ENCODE assay signal across 8 mouse cellular contexts in genomic region chr10:76664156-76665115, GRCm38 (mm10). TPM values are rescaled to one million over a fixed set of nuclear protein-coding genes. Genes with fewer than 3 reads are reported as not detected.
DNase-seq lines count a peak whose midpoint lies in the region; ATAC-seq and TF ChIP-seq lines count a peak whose summit lies in the region.

No protein-coding gene starts in this region.

- 72% methylated on average over 20 of the region's 20 CpGs for WGBS in heart, embryonic 11.5 days (ENCODE audit: insufficient replicate concordance)
- WGBS in embryonic facial prominence, embryonic 14.5 days: 68% methylated on average over 20 of the region's 20 CpGs
- 68% methylated on average over 20 of the region's 20 CpGs for WGBS in intestine, postnatal 0 days
- 82% methylated on average over 20 of the region's 20 CpGs for WGBS in midbrain, embryonic 14.5 days

- no peaks in the 10 kb centered on the region for H3K36me3 ChIP-seq in heart, embryonic 11.5 days (ENCODE audit: control insufficient read depth, insufficient read depth, low read length)
- H3K36me3 ChIP-seq in embryonic facial prominence, embryonic 14.5 days (ENCODE audit: control insufficient read depth, insufficient read depth, low read length): no peaks in the 10 kb centered on the region
- no peaks in the 10 kb centered on the region for H3K36me3 ChIP-seq in intestine, postnatal 0 days (ENCODE audit: control insufficient read depth, insufficient read depth)
- no peaks in the 10 kb centered on the region for H3K36me3 ChIP-seq in midbrain, embryonic 14.5 days (ENCODE audit: control insufficient read depth, insufficient read depth, low read length)

- H3K4me2 ChIP-seq in heart, embryonic 11.5 days: no peak overlapping the region
- no peak overlapping the region for H3K4me2 ChIP-seq in embryonic facial prominence, embryonic 14.5 days (ENCODE audit: low read depth, low read length)
- no peak overlapping the region for H3K4me2 ChIP-seq in intestine, postnatal 0 days (replicated peaks; ENCODE audit: low read depth)
- H3K4me2 ChIP-seq in midbrain, embryonic 14.5 days (ENCODE audit: low read length): no peak overlapping the region

- H3K4me3 ChIP-seq in heart, embryonic 11.5 days (ENCODE audit: low read depth, low read length): no peak overlapping the region
- no peak overlapping the region for H3K4me3 ChIP-seq in embryonic facial prominence, embryonic 14.5 days (ENCODE audit: low read depth, low read length)
- no peak overlapping the region for H3K4me3 ChIP-seq in intestine, postnatal 0 days (ENCODE audit: low read depth, low read length)
- no peak overlapping the region for H3K4me3 ChIP-seq in midbrain, embryonic 14.5 days (replicated peaks; ENCODE audit: low read depth, low read length)

- peak; percentile 99 for DNase-seq in heart, adult 11 months
- peak; percentile 87 for DNase-seq in embryonic facial prominence, embryonic 14.5 days (ENCODE audit: low spot score)
- DNase-seq in lung, postnatal 36 days: peak; percentile 85
- DNase-seq in right cerebral cortex, adult 18-20 months: no peak
- no peak for DNase-seq in midbrain, embryonic 14.5 days

- no peak overlapping the region; the same call in 1 of the 2 replicates for H3K27ac ChIP-seq in heart, embryonic 11.5 days (ENCODE audit: low read depth, low read length)
- H3K27ac ChIP-seq in embryonic facial prominence, embryonic 14.5 days (replicated peaks; ENCODE audit: low read depth, low read length): peak overlapping the region; percentile 55
- peak overlapping the region; percentile 35; the same call in 1 of the 2 replicates for H3K27ac ChIP-seq in intestine, postnatal 0 days (ENCODE audit: low read depth, low read length)
- no peak overlapping the region for H3K27ac ChIP-seq in midbrain, embryonic 14.5 days (replicated peaks; ENCODE audit: low read depth, low read length)

- H3K9ac ChIP-seq in heart, embryonic 11.5 days (ENCODE audit: low read depth, low read length): no peak overlapping the region
- H3K9ac ChIP-seq in embryonic facial prominence, embryonic 14.5 days (ENCODE audit: low read depth, low read length): no peak overlapping the region
- H3K9ac ChIP-seq in intestine, postnatal 0 days (ENCODE audit: low read depth, low read length): no peak overlapping the region
- H3K9ac ChIP-seq in midbrain, embryonic 14.5 days (replicated peaks; ENCODE audit: low read length): no peak overlapping the region

- no peaks in the 10 kb centered on the region for H3K27me3 ChIP-seq in heart, embryonic 11.5 days (ENCODE audit: control insufficient read depth, insufficient read depth, low read length)
- H3K27me3 ChIP-seq in embryonic facial prominence, embryonic 14.5 days (replicated peaks; ENCODE audit: control insufficient read depth, insufficient read depth, low read length): no peaks in the 10 kb centered on the region
- H3K27me3 ChIP-seq in intestine, postnatal 0 days (replicated peaks; ENCODE audit: control insufficient read depth, insufficient read depth, low read length): no peaks in the 10 kb centered on the region
- no peaks in the 10 kb centered on the region for H3K27me3 ChIP-seq in midbrain, embryonic 14.5 days (ENCODE audit: control insufficient read depth, insufficient read depth, low read length)

- no peaks in the 10 kb centered on the region for H3K4me1 ChIP-seq in heart, embryonic 11.5 days (ENCODE audit: control insufficient read depth, insufficient read depth, low read length)
- H3K4me1 ChIP-seq in embryonic facial prominence, embryonic 14.5 days (ENCODE audit: control insufficient read depth, insufficient read depth, low read length): peaks cover 19% of the 10 kb centered on the region
- no peaks in the 10 kb centered on the region for H3K4me1 ChIP-seq in intestine, postnatal 0 days (replicated peaks; ENCODE audit: control insufficient read depth, insufficient read depth, low read length)
- H3K4me1 ChIP-seq in midbrain, embryonic 14.5 days (ENCODE audit: control insufficient read depth, insufficient read depth, low read length): no peaks in the 10 kb centered on the region

- no peak for TF ChIP-seq CTCF in intestine, postnatal 0 days (IDR thresholded peaks at IDR 0.05; ENCODE audit: low read depth)

- H3K9me3 ChIP-seq in heart, embryonic 11.5 days (replicated peaks; ENCODE audit: control insufficient read depth, low read length): peaks cover 5% of the 10 kb centered on the region; the same call in 1 of the 2 replicates
- peaks cover 22% of the 10 kb centered on the region for H3K9me3 ChIP-seq in embryonic facial prominence, embryonic 14.5 days (ENCODE audit: control insufficient read depth, low read length)
- H3K9me3 ChIP-seq in intestine, postnatal 0 days (ENCODE audit: control insufficient read depth): no peaks in the 10 kb centered on the region
- peaks cover 10% of the 10 kb centered on the region for H3K9me3 ChIP-seq in midbrain, embryonic 14.5 days (ENCODE audit: control insufficient read depth, low read length)

- no peak for ATAC-seq in heart, embryonic 11.5 days (replicated peaks; ENCODE audit: insufficient number of reproducible peaks, low FRiP score, low TSS enrichment)
- ATAC-seq in embryonic facial prominence, embryonic 14.5 days (ENCODE audit: low read depth): peak; percentile 51
- peak; percentile 51 for ATAC-seq in intestine, postnatal 0 days
- no peak for ATAC-seq in granulocyte monocyte progenitor cell, adult 5-6 weeks (replicated peaks; ENCODE audit: poor library complexity, severe bottlenecking)
- ATAC-seq in midbrain, embryonic 14.5 days (ENCODE audit: low FRiP score, low TSS enrichment): no peak

RNA-seq across cellular contexts. Expression of gene Col6a2, which starts 41.0 kb away (rescaled TPM):
- 11.6 and 16.3 TPM in 2 replicates for polyA plus RNA-seq in heart, embryonic 11.5 days (2014; fragmentation: Nextera tagmentation; extraction: Ambion mirVana)
- polyA plus RNA-seq in embryonic facial prominence, embryonic 14.5 days (2014; fragmentation: Nextera tagmentation; extraction: Ambion mirVana): 243 TPM in 2 replicates
- 99.2 and 101 TPM in 2 replicates for polyA plus RNA-seq in intestine, postnatal 0 days (2015; fragmentation: Nextera tagmentation; extraction: Ambion mirVana)
- total RNA-seq in granulocyte monocyte progenitor cell, adult 5-6 weeks (2014; fragmentation: Nextera tagmentation): not detected in 2 replicates
- total RNA-seq in granulocyte monocyte progenitor cell, adult 5-6 weeks (2017): 0.13 TPM in 1 of 2 replicates, not detected in the other
- 1.6 and 11.4 TPM in 2 replicates for polyA plus RNA-seq in midbrain, embryonic 14.5 days (2014; fragmentation: Nextera tagmentation; extraction: Ambion mirVana)

Comparison
In these comparisons a context has a peak if more than half of its experiments do, and no peak if none do; other contexts are left out.
1. DNase-seq: peak in heart, adult 11 months (single experiment), embryonic facial prominence, embryonic 14.5 days (single experiment) and lung, postnatal 36 days (single experiment); none in right cerebral cortex, adult 18-20 months (single experiment) and midbrain, embryonic 14.5 days (single experiment).
2. ATAC-seq: peak in embryonic facial prominence, embryonic 14.5 days (single experiment) and intestine, postnatal 0 days (single experiment); none in heart, embryonic 11.5 days (single experiment), granulocyte monocyte progenitor cell, adult 5-6 weeks (single experiment) and midbrain, embryonic 14.5 days (single experiment).
3. H3K27ac ChIP-seq: peak in embryonic facial prominence, embryonic 14.5 days (single experiment) and intestine, postnatal 0 days (single experiment); none in heart, embryonic 11.5 days (single experiment) and midbrain, embryonic 14.5 days (single experiment).